Comparison of ENCODE assay signal across 17 mouse cellular contexts in genomic region chr9:75780558-75781276, GRCm38 (mm10). TPM values are rescaled to one million over a fixed set of nuclear protein-coding genes. Genes with fewer than 3 reads are reported as not detected.
A peak's percentile ranks its signal among the peaks of the same experiment; 100 is the strongest.
DNase-seq lines count a peak whose midpoint lies in the region; ATAC-seq lines count a peak whose summit lies in the region.
"Had no signal": no experiment of that assay in that cellular context is flagged by ENCODE, and none has a peak within 500 bp of the region (broad histone marks: within the 10 kb centered on the region; RNA-seq: fewer than 3 reads in every experiment).

No protein-coding gene starts in this region.

- H3K4me1 ChIP-seq in forebrain, embryonic 11.5 days (replicated peaks; ENCODE audit: control insufficient read depth, insufficient read depth, low read length), result 0 out of 2 replicates have a peak, but pooled peaks cover 2% of the 10 kb centered on the region
- no peaks in the 10 kb centered on the region for H3K4me1 ChIP-seq in forebrain, embryonic 15.5 days
- H3K4me1 ChIP-seq in hindbrain, embryonic 12.5 days, result no peaks in the 10 kb centered on the region
- H3K4me1 ChIP-seq in hindbrain, embryonic 14.5 days (replicated peaks; ENCODE audit: control insufficient read depth, insufficient read depth, low read length), result no peaks in the 10 kb centered on the region
- H3K4me1 ChIP-seq in neural tube, embryonic 11.5 days (ENCODE audit: control insufficient read depth, insufficient read depth, low read length), result peaks cover 5% of the 10 kb centered on the region; the same call in 1 of the 2 replicates
- H3K4me1 ChIP-seq: liver, embryonic 13.5 days; megakaryocyte, embryonic 14.5 days had no signal

- ATAC-seq in forebrain, embryonic 11.5 days (replicated peaks; ENCODE audit: low FRiP score), result peak; percentile 39
- no peak for ATAC-seq in forebrain, embryonic 15.5 days (replicated peaks)
- no peak for ATAC-seq in hindbrain, embryonic 12.5 days (ENCODE audit: low FRiP score)
- no peak for ATAC-seq in hindbrain, embryonic 14.5 days (ENCODE audit: low FRiP score)
- ATAC-seq in neural tube, embryonic 11.5 days (ENCODE audit: insufficient read depth, low FRiP score, low TSS enrichment), result no peak
- ATAC-seq: hindbrain, postnatal 0 days had no signal

- no peaks in the 10 kb centered on the region for H3K27me3 ChIP-seq in forebrain, embryonic 11.5 days (ENCODE audit: control insufficient read depth, insufficient read depth, low read length)
- H3K27me3 ChIP-seq in forebrain, embryonic 15.5 days, result no peaks in the 10 kb centered on the region
- no peaks in the 10 kb centered on the region for H3K27me3 ChIP-seq in hindbrain, embryonic 12.5 days
- H3K27me3 ChIP-seq in hindbrain, embryonic 14.5 days (ENCODE audit: control insufficient read depth, insufficient read depth, low read length), result no peaks in the 10 kb centered on the region
- no peaks in the 10 kb centered on the region for H3K27me3 ChIP-seq in neural tube, embryonic 11.5 days (ENCODE audit: control insufficient read depth, insufficient read depth, low read length)
- H3K27me3 ChIP-seq: embryonic facial prominence, embryonic 15.5 days; liver, embryonic 13.5 days; megakaryocyte, embryonic 14.5 days had no signal

- no peak overlapping the region for H3K4me3 ChIP-seq in forebrain, embryonic 11.5 days (ENCODE audit: low read depth, low read length)
- no peak overlapping the region for H3K4me3 ChIP-seq in forebrain, embryonic 15.5 days
- no peak overlapping the region for H3K4me3 ChIP-seq in hindbrain, embryonic 12.5 days
- H3K4me3 ChIP-seq in hindbrain, embryonic 14.5 days (replicated peaks; ENCODE audit: low read length), result no peak overlapping the region
- no peak overlapping the region for H3K4me3 ChIP-seq in neural tube, embryonic 11.5 days (ENCODE audit: low read depth, low read length)
- H3K4me3 ChIP-seq: embryonic facial prominence, embryonic 15.5 days; liver, embryonic 13.5 days; megakaryocyte, embryonic 14.5 days; myocyte had no signal

- WGBS in forebrain, embryonic 11.5 days, result 11% methylated on average over 5 of the region's 5 CpGs
- WGBS in forebrain, embryonic 15.5 days, result 11% methylated on average over 5 of the region's 5 CpGs
- WGBS in hindbrain, embryonic 12.5 days, result 27% methylated on average over 5 of the region's 5 CpGs
- 27% methylated on average over 5 of the region's 5 CpGs for WGBS in hindbrain, embryonic 14.5 days
- WGBS in neural tube, embryonic 11.5 days, result 26% methylated on average over 5 of the region's 5 CpGs

- H3K9me3 ChIP-seq in forebrain, embryonic 11.5 days (ENCODE audit: control insufficient read depth, low read length), result no peaks in the 10 kb centered on the region
- no peaks in the 10 kb centered on the region for H3K9me3 ChIP-seq in forebrain, embryonic 15.5 days
- H3K9me3 ChIP-seq in hindbrain, embryonic 12.5 days (replicated peaks), result no peaks in the 10 kb centered on the region
- H3K9me3 ChIP-seq in hindbrain, embryonic 14.5 days (ENCODE audit: control insufficient read depth, low read length), result no peaks in the 10 kb centered on the region
- H3K9me3 ChIP-seq in neural tube, embryonic 11.5 days (ENCODE audit: control insufficient read depth, low read length), result no peaks in the 10 kb centered on the region
- H3K9me3 ChIP-seq: embryonic facial prominence, embryonic 15.5 days; liver, embryonic 13.5 days; megakaryocyte, embryonic 14.5 days had no signal

- H3K27ac ChIP-seq in forebrain, embryonic 11.5 days (ENCODE audit: low read depth, low read length), result no peak overlapping the region
- H3K27ac ChIP-seq in forebrain, embryonic 15.5 days (replicated peaks), result no peak overlapping the region
- no peak overlapping the region for H3K27ac ChIP-seq in hindbrain, embryonic 12.5 days
- no peak overlapping the region for H3K27ac ChIP-seq in hindbrain, embryonic 14.5 days
- no peak overlapping the region for H3K27ac ChIP-seq in neural tube, embryonic 11.5 days (ENCODE audit: low read depth, low read length)
- H3K27ac ChIP-seq: embryonic facial prominence, embryonic 15.5 days; hindbrain, postnatal 0 days; kidney, postnatal 0 days; liver, embryonic 13.5 days had no signal

- H3K4me2 ChIP-seq in forebrain, embryonic 11.5 days (ENCODE audit: low read depth, low read length, severe bottlenecking), result no peak overlapping the region
- H3K4me2 ChIP-seq in forebrain, embryonic 15.5 days (replicated peaks), result no peak overlapping the region
- H3K4me2 ChIP-seq in hindbrain, embryonic 12.5 days (replicated peaks), result peak overlapping the region; percentile 15; the same call in 1 of the 2 replicates
- H3K4me2 ChIP-seq in hindbrain, embryonic 14.5 days (replicated peaks), result no peak overlapping the region
- peak overlapping the region; percentile 12; the same call in 1 of the 2 replicates for H3K4me2 ChIP-seq in neural tube, embryonic 11.5 days (ENCODE audit: low read depth)
- H3K4me2 ChIP-seq: embryonic facial prominence, embryonic 15.5 days; liver, embryonic 13.5 days had no signal

- no peaks in the 10 kb centered on the region for H3K36me3 ChIP-seq in forebrain, embryonic 11.5 days (ENCODE audit: control insufficient read depth, insufficient read depth, low read length)
- H3K36me3 ChIP-seq in forebrain, embryonic 15.5 days, result no peaks in the 10 kb centered on the region
- H3K36me3 ChIP-seq in hindbrain, embryonic 12.5 days, result no peaks in the 10 kb centered on the region
- no peaks in the 10 kb centered on the region for H3K36me3 ChIP-seq in hindbrain, embryonic 14.5 days (replicated peaks; ENCODE audit: control insufficient read depth, insufficient read depth)
- no peaks in the 10 kb centered on the region for H3K36me3 ChIP-seq in neural tube, embryonic 11.5 days (ENCODE audit: control insufficient read depth, insufficient read depth, low read length)
- H3K36me3 ChIP-seq: embryonic facial prominence, embryonic 15.5 days; liver, embryonic 13.5 days had no signal

- no peak overlapping the region for H3K9ac ChIP-seq in forebrain, embryonic 11.5 days (ENCODE audit: low read length)
- H3K9ac ChIP-seq in forebrain, embryonic 15.5 days (replicated peaks), result no peak overlapping the region
- H3K9ac ChIP-seq in hindbrain, embryonic 12.5 days, result no peak overlapping the region
- no peak overlapping the region for H3K9ac ChIP-seq in hindbrain, embryonic 14.5 days
- no peak overlapping the region for H3K9ac ChIP-seq in neural tube, embryonic 11.5 days (ENCODE audit: low read length)
- H3K9ac ChIP-seq: embryonic facial prominence, embryonic 15.5 days; liver, embryonic 13.5 days had no signal

- DNase-seq in forebrain, embryonic 11.5 days (ENCODE audit: low spot score), result no peak
- no peak for DNase-seq in hindbrain, embryonic 14.5 days (ENCODE audit: low spot score)
- DNase-seq in neural tube, embryonic 11.5 days (ENCODE audit: low spot score), result no peak
- DNase-seq in neural tube, embryonic 10.5 days (ENCODE audit: extremely low spot score, low spot score), result no peak
- DNase-seq in layer of hippocampus, postnatal 25 days (ENCODE audit: extremely low spot score in 1 of 2, low spot score in 1 of 2), result no peak
- DNase-seq in c-Kit-positive CD71-positive TER-119-positive erythroid progenitor cells, embryonic 14.5 days (ENCODE audit: low spot score), result no peak
- DNase-seq: adrenal gland, adult 8-10 months; cerebellum, postnatal 25 days; layer of hippocampus, postnatal 36 days; liver, embryonic 13.5 days had no signal

RNA-seq across cellular contexts. Expression of gene Bmp5, which starts 5.6 kb away (rescaled TPM):
- 3.9 and 4.9 TPM in 2 replicates for polyA plus RNA-seq in forebrain, embryonic 11.5 days (2014; fragmentation: Nextera tagmentation; extraction: Ambion mirVana)
- 1.6 and 2.0 TPM in 2 replicates for polyA plus RNA-seq in forebrain, embryonic 15.5 days (2015; fragmentation: Nextera tagmentation; extraction: Ambion mirVana)
- 7.0 and 9.6 TPM in 2 replicates for polyA plus RNA-seq in hindbrain, embryonic 12.5 days (2016; fragmentation: Nextera tagmentation; extraction: Ambion mirVana)
- polyA plus RNA-seq in hindbrain, embryonic 14.5 days (2014; fragmentation: Nextera tagmentation; extraction: Ambion mirVana), result 3.9 and 5.4 TPM in 2 replicates
- 6.5 and 8.7 TPM in 2 replicates for polyA plus RNA-seq in neural tube, embryonic 11.5 days (2014; fragmentation: Nextera tagmentation; extraction: Ambion mirVana)
- total RNA-seq in layer of hippocampus, postnatal 25 days (2021), result under 1 TPM; 0.79 to 0.96 TPM
- polyA plus RNA-seq: myocyte had no signal

Comparison
In these comparisons a context has a peak if more than half of its experiments do, and no peak if none do; other contexts are left out.
1. H3K4me2 ChIP-seq: peak in hindbrain, embryonic 12.5 days (single experiment) and neural tube, embryonic 11.5 days (single experiment); none in forebrain, embryonic 11.5 days (single experiment), forebrain, embryonic 15.5 days (single experiment) and hindbrain, embryonic 14.5 days (single experiment).